Mouse (Mus musculus): ENCODE results near the gene Rac2. TPM values are rescaled to one million over a fixed set of nuclear protein-coding genes. Genes with fewer than 3 reads are reported as not detected.

The Rac2 gene
- polyA plus RNA-seq, 1 experiment from 2014 or later: 23.4 TPM

DNA sequence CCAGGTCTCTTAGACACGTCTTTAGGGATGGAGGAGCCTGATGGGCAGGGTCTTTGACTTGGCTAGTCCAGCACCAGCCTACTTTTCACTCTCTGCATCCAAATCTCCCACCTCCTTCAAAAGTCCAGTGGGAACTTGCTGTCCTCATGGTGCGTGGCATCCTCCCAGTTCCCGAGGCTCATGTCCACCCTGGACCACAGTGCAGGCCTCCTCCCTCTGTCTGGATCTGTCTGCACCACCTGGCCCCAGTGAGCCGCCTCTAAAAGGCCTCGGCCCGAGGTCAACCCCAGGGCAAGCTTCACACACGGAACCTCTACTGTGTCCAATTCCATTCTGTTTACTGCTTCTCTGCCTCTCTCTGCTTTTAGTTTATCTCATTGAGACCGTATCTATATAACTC is 51.3 kb downstream of the Rac2 start:
- H3K27me3 ChIP-seq (ENCODE audit: control insufficient read depth, insufficient read depth, low read depth, low read length): no peaks in the 10 kb centered on the region
- H3K9ac ChIP-seq (ENCODE audit: low read length): no peak overlapping the region
- no peaks in the 10 kb centered on the region for H3K9me3 ChIP-seq (ENCODE audit: control insufficient read depth, low read length)
- ATAC-seq (ENCODE audit: low read depth): no peak
- H3K27ac ChIP-seq (ENCODE audit: low read length): no peak overlapping the region
- H3K4me3 ChIP-seq (ENCODE audit: low read length): no peak overlapping the region
- H3K4me1 ChIP-seq (replicated peaks; ENCODE audit: control insufficient read depth, insufficient read depth, low read length): no peaks in the 10 kb centered on the region
- 57% methylated on average over 8 of the region's 8 CpGs for WGBS
- H3K36me3 ChIP-seq (ENCODE audit: control insufficient read depth, insufficient read depth, low read length): no peaks in the 10 kb centered on the region
- H3K4me2 ChIP-seq (ENCODE audit: low read depth, low read length): no peak overlapping the region

DNA sequence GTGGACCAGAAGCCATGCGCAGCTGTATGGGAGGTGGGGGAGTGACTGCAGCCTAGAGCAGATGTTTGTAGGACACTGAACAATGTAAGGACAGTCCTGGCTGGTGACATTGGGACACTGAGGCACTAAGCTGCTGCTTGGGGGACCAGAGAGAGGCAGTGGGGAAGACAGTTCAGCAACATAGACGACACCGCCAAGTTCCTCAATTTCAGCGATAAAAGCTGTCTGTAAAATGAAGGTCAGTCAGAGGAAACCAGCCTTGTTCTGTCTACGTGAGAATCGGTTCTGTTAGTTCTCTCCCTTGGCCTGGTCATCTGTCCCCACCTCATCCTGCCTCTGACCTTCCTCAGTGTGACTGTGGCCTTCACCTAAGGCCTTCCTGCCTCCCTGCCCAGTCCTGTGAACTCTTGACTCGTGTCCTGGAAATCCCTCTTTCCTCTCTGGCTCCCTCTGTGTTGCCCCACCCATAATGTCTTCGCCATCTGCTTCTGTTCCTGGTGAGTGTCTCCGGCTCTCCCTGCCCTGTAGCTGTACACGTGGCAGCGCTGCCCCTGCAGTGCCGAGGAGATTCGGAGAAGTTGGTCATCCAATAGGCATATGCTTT is 52.4 kb downstream of the Rac2 start:
- Histone ChIP-seq H3K27ac (ENCODE audit: low read length) (no peak overlapping the region), H3K36me3 (ENCODE audit: control insufficient read depth, insufficient read depth, low read length) (no peaks in the 10 kb centered on the region), H3K9me3 (ENCODE audit: control insufficient read depth, low read length) (no peaks in the 10 kb centered on the region), H3K4me3 (ENCODE audit: low read length) (no peak overlapping the region), H3K27me3 (ENCODE audit: control insufficient read depth, insufficient read depth, low read depth, low read length) (no peaks in the 10 kb centered on the region), H3K9ac (ENCODE audit: low read length) (no peak overlapping the region), H3K4me1 (replicated peaks; ENCODE audit: control insufficient read depth, insufficient read depth, low read length) (no peaks in the 10 kb centered on the region), H3K4me2 (ENCODE audit: low read depth, low read length) (no peak overlapping the region)
- no peak for ATAC-seq (ENCODE audit: low read depth)
- WGBS: 60% methylated on average over 13 of the region's 13 CpGs

DNA sequence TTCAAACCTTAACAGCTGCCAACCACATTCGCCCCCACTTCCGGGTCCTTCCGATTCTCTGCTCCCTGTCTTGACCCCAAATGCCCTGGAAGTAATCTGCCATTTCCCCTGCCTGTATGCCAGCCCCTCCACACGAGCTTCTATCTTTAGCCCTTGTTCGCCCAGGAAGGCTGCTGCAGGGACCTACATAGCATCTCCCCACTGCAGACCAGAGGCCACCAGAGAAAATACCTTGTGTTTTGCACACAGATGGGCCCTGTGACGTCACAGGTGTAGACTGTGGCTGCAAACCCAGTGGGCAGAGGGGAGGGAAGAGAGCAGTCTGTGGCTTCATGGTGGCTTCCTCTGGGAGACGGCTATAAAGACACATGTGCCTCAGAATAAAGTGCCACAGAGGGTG is 54.4 kb downstream of the Rac2 start:
- Histone ChIP-seq H3K4me2 (ENCODE audit: low read depth, low read length) (no peak overlapping the region), H3K27me3 (ENCODE audit: control insufficient read depth, insufficient read depth, low read depth, low read length) (no peaks in the 10 kb centered on the region), H3K4me1 (replicated peaks; ENCODE audit: control insufficient read depth, insufficient read depth, low read length) (peaks cover 2% of the 10 kb centered on the region; the same call in 1 of the 2 replicates), H3K9ac (ENCODE audit: low read length) (no peak overlapping the region), H3K4me3 (ENCODE audit: low read length) (no peak overlapping the region), H3K27ac (ENCODE audit: low read length) (no peak overlapping the region), H3K9me3 (ENCODE audit: control insufficient read depth, low read length) (no peaks in the 10 kb centered on the region), H3K36me3 (ENCODE audit: control insufficient read depth, insufficient read depth, low read length) (no peaks in the 10 kb centered on the region)
- WGBS: 43% methylated on average over 7 of the region's 7 CpGs
- ATAC-seq (ENCODE audit: low read depth): no peak

DNA sequence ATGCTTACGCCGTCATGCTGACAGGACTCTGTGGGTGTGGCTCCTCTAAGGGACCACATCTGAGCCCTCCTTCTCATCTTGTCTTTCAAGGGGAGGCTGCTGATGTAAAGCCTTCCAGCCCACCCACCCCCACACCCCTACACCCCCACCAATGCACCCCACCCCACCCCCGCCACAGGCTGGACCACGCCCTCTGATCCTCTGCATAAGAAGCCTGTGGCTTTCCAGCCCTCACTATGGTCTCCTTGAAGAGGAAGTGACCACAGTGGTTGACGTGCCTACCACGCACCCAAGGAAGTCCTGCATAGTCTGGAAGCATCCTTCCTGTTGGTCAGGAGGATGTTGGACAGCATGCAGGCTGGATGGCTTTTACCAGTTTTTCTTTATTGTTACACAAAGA is 56.8 kb downstream of the Rac2 start:
- H3K9ac ChIP-seq (ENCODE audit: low read length): no peak overlapping the region
- no peaks in the 10 kb centered on the region for H3K9me3 ChIP-seq (ENCODE audit: control insufficient read depth, low read length)
- no peaks in the 10 kb centered on the region for H3K27me3 ChIP-seq (ENCODE audit: control insufficient read depth, insufficient read depth, low read depth, low read length)
- H3K36me3 ChIP-seq (ENCODE audit: control insufficient read depth, insufficient read depth, low read length): no peaks in the 10 kb centered on the region
- no peak overlapping the region for H3K27ac ChIP-seq (ENCODE audit: low read length)
- no peak for ATAC-seq (ENCODE audit: low read depth)
- H3K4me2 ChIP-seq (ENCODE audit: low read depth, low read length): no peak overlapping the region
- WGBS: 82% methylated on average over 6 of the region's 6 CpGs
- peaks cover 2% of the 10 kb centered on the region; the same call in 1 of the 2 replicates for H3K4me1 ChIP-seq (replicated peaks; ENCODE audit: control insufficient read depth, insufficient read depth, low read length)
- no peak overlapping the region for H3K4me3 ChIP-seq (ENCODE audit: low read length)

DNA sequence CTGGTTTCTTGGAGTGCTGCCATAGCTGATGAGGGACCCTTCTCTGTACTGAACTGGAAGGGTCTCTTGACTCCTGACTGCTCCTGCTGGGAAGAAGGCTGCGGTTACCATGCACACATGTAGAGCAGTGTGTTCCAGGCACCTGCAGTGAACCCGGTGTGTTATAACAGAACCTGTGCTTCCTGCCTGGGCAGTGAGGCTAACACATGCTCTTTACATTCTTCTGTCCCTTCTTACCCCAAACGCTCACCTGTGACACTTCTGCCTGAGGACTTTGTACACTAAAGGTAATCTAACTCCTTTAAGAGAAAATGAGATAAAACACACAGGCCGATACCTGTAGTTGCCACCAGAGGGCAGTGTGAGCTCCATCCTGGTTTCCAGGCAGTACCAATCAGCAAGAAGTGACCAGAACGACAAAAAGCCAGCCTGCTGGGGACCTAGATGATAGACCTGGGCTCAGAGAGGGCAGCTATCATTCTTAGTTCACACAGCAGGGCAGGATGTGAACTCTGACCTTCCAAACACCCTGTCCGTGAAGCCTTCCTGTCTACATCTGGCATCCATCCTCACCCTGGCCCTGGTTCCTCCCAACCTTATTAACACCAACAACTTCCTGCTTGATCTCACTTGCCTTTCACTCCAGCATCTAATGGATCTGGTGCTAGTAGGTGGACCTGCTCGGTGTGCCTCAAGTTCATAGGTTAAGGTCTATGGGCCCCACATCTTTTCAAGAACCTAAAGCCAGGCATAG is 58.0 kb downstream of the Rac2 start:
- Histone ChIP-seq H3K9me3 (ENCODE audit: control insufficient read depth, low read length) (no peaks in the 10 kb centered on the region), H3K27ac (ENCODE audit: low read length) (no peak overlapping the region), H3K27me3 (ENCODE audit: control insufficient read depth, insufficient read depth, low read depth, low read length) (no peaks in the 10 kb centered on the region), H3K4me3 (ENCODE audit: low read length) (no peak overlapping the region), H3K36me3 (ENCODE audit: control insufficient read depth, insufficient read depth, low read length) (no peaks in the 10 kb centered on the region), H3K4me1 (replicated peaks; ENCODE audit: control insufficient read depth, insufficient read depth, low read length) (peaks cover 9% of the 10 kb centered on the region; the same call in 1 of the 2 replicates), H3K4me2 (ENCODE audit: low read depth, low read length) (no peak overlapping the region), H3K9ac (ENCODE audit: low read length) (0 out of 2 replicates have a peak overlapping the region, but pooled peaks have one; percentile 33)
- 19% methylated on average over 7 of the region's 7 CpGs for WGBS
- ATAC-seq (ENCODE audit: low read depth): peak; percentile 55

DNA sequence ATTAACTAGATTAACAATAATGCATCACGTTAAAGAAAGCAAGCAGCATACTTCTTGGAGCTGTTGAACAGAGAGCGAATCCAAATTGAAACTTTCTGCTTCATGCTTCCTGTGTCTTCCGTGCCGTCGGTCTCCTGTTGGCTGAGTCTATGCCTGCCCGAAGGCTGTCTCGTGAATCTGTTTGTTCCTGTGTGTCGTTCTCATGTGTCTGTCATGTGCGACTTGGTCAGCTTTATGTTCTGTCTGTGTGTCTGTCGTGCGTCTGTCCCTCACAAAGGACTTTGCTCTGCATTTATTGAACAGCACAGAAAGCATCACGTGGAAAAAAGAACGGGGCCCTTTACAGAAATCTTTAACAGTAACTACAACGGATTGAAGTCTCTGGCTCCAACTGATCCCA is 59.6 kb downstream of the Rac2 start:
- Histone ChIP-seq H3K27ac (ENCODE audit: low read length) (no peak overlapping the region), H3K4me2 (ENCODE audit: low read depth, low read length) (no peak overlapping the region), H3K9ac (ENCODE audit: low read length) (no peak overlapping the region), H3K9me3 (ENCODE audit: control insufficient read depth, low read length) (no peaks in the 10 kb centered on the region), H3K4me1 (replicated peaks; ENCODE audit: control insufficient read depth, insufficient read depth, low read length) (peaks cover 9% of the 10 kb centered on the region; the same call in 1 of the 2 replicates), H3K4me3 (ENCODE audit: low read length) (no peak overlapping the region), H3K36me3 (ENCODE audit: control insufficient read depth, insufficient read depth, low read length) (no peaks in the 10 kb centered on the region), H3K27me3 (ENCODE audit: control insufficient read depth, insufficient read depth, low read depth, low read length) (no peaks in the 10 kb centered on the region)
- no peak for ATAC-seq (ENCODE audit: low read depth)
- WGBS: 78% methylated on average over 14 of the region's 14 CpGs

DNA sequence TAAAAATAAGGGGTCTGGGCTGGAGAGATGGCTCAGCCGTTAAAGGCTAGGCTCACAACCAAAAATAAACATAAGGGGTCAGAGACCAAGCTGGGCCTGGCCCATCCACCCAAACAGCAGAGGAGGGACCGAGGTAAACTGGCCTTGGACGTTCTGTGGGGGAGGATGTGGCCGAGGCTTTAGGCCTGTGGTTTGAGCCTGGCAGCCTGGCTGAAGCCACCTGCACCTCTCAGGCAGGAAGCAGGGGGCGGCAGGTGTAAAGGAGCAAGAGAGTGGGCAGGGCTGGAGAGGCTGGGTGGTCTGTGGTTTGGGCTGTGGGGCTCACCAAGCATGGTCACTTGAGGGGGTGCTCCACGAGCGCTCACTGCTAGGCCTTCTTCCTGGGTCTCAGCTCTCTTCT is 60.6 kb downstream of the Rac2 start:
- Histone ChIP-seq H3K4me1 (replicated peaks; ENCODE audit: control insufficient read depth, insufficient read depth, low read length) (peaks cover 9% of the 10 kb centered on the region; the same call in 1 of the 2 replicates), H3K9me3 (ENCODE audit: control insufficient read depth, low read length) (no peaks in the 10 kb centered on the region), H3K36me3 (ENCODE audit: control insufficient read depth, insufficient read depth, low read length) (no peaks in the 10 kb centered on the region), H3K9ac (ENCODE audit: low read length) (no peak overlapping the region), H3K27ac (ENCODE audit: low read length) (no peak overlapping the region), H3K4me2 (ENCODE audit: low read depth, low read length) (no peak overlapping the region), H3K27me3 (ENCODE audit: control insufficient read depth, insufficient read depth, low read depth, low read length) (no peaks in the 10 kb centered on the region), H3K4me3 (ENCODE audit: low read length) (no peak overlapping the region)
- ATAC-seq (ENCODE audit: low read depth): no peak
- WGBS: 49% methylated on average over 7 of the region's 7 CpGs

DNA sequence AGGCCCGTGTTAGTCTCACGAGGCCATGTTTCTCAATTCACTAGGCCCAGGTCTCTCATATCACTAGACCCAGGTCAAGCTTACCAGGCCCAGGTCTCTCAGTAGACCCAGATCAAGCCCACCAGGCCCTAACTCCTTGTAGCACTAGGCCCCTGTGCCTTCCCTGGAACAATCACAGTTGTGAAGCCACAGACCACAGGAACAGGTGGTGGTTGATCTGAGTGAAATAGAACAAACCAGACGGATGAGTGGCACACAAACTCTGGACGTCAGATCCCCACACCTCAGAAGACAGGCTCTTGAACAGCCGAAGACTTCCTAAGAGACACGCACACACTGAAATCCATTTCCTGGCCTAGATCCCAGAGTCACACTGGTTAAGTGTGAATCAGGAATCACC is 61.8 kb downstream of the Rac2 start:
- H3K27ac ChIP-seq (ENCODE audit: low read length): no peak overlapping the region
- no peaks in the 10 kb centered on the region for H3K36me3 ChIP-seq (ENCODE audit: control insufficient read depth, insufficient read depth, low read length)
- no peaks in the 10 kb centered on the region for H3K27me3 ChIP-seq (ENCODE audit: control insufficient read depth, insufficient read depth, low read depth, low read length)
- H3K4me1 ChIP-seq (replicated peaks; ENCODE audit: control insufficient read depth, insufficient read depth, low read length): peaks cover 9% of the 10 kb centered on the region; the same call in 1 of the 2 replicates
- ATAC-seq (ENCODE audit: low read depth): no peak
- WGBS: 74% methylated on average over 6 of the region's 6 CpGs
- no peaks in the 10 kb centered on the region for H3K9me3 ChIP-seq (ENCODE audit: control insufficient read depth, low read length)
- no peak overlapping the region for H3K9ac ChIP-seq (ENCODE audit: low read length)
- no peak overlapping the region for H3K4me3 ChIP-seq (ENCODE audit: low read length)
- H3K4me2 ChIP-seq (ENCODE audit: low read depth, low read length): no peak overlapping the region

DNA sequence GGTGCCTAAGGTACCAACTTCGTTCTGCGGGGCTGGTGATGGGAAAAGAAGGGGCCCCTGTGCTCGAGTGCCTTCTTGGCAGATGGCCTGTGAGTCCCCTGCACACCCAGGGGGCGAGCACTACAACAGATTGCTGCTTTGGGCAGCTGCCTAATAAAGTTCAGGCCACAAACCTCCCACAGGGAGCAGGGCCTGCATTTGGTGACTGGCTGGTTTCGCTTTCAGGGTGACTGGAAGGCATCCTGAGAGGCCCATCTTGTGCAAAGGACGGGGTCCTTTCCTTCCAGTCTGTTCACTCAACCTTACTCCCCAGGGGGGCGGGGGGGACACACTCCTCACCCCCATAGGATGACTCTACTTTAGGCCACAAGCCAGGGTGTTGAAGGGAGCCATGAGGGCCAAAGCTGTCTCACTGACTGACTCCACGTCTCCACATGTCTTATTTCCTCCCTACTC is 62.4 kb downstream of the Rac2 start:
- Histone ChIP-seq H3K4me3 (ENCODE audit: low read length) (no peak overlapping the region), H3K9ac (ENCODE audit: low read length) (no peak overlapping the region), H3K27me3 (ENCODE audit: control insufficient read depth, insufficient read depth, low read depth, low read length) (no peaks in the 10 kb centered on the region), H3K36me3 (ENCODE audit: control insufficient read depth, insufficient read depth, low read length) (no peaks in the 10 kb centered on the region), H3K4me2 (ENCODE audit: low read depth, low read length) (no peak overlapping the region), H3K4me1 (replicated peaks; ENCODE audit: control insufficient read depth, insufficient read depth, low read length) (peaks cover 9% of the 10 kb centered on the region; the same call in 1 of the 2 replicates), H3K27ac (ENCODE audit: low read length) (no peak overlapping the region; the same call in 1 of the 2 replicates), H3K9me3 (ENCODE audit: control insufficient read depth, low read length) (no peaks in the 10 kb centered on the region)
- 54% methylated on average over 8 of the region's 8 CpGs for WGBS
- ATAC-seq (ENCODE audit: low read depth): 0 out of 2 replicates have a peak, but pooled peaks have one; percentile 21
